In genomic region chr13:102957508-102958272, GRCm38 (mm10) we compare ENCODE assay signal across 8 mouse cellular contexts.
DNase-seq lines count a peak whose midpoint lies in the region; ATAC-seq and TF ChIP-seq lines count a peak whose summit lies in the region.

No protein-coding gene starts in this region.

- no peak for TF ChIP-seq CTCF in heart, postnatal 0 days (IDR thresholded peaks at IDR 0.05; ENCODE audit: low read depth)

- peak overlapping the region; percentile 56 for H3K4me3 ChIP-seq in heart, embryonic 10.5 days
- peak overlapping the region; percentile 52 for H3K4me3 ChIP-seq in brown adipose tissue, adult 24 weeks (ENCODE audit: insufficient read depth, low read depth, low read length)
- H3K4me3 ChIP-seq in heart, postnatal 0 days (ENCODE audit: low read depth, low read length): peak overlapping the region; percentile 49
- peak overlapping the region; percentile 34 for H3K4me3 ChIP-seq in neural tube, embryonic 13.5 days

- no peaks in the 10 kb centered on the region for H3K27me3 ChIP-seq in heart, embryonic 10.5 days (ENCODE audit: insufficient read depth, poor library complexity, severe bottlenecking)
- H3K27me3 ChIP-seq in heart, postnatal 0 days (ENCODE audit: control insufficient read depth, insufficient read depth, low read length): no peaks in the 10 kb centered on the region
- no peaks in the 10 kb centered on the region for H3K27me3 ChIP-seq in neural tube, embryonic 13.5 days

- H3K4me1 ChIP-seq in heart, embryonic 10.5 days: peaks cover 33% of the 10 kb centered on the region
- H3K4me1 ChIP-seq in brown adipose tissue, adult 24 weeks (ENCODE audit: control insufficient read depth, insufficient read depth, insufficient read length, low read length): no peaks in the 10 kb centered on the region
- H3K4me1 ChIP-seq in heart, postnatal 0 days (ENCODE audit: control insufficient read depth, insufficient read depth): peaks cover 31% of the 10 kb centered on the region
- peaks cover 14% of the 10 kb centered on the region for H3K4me1 ChIP-seq in neural tube, embryonic 13.5 days (replicated peaks)

- ATAC-seq in heart, postnatal 0 days (ENCODE audit: insufficient read depth, low read depth): peak; percentile 85
- ATAC-seq in neural tube, embryonic 13.5 days (ENCODE audit: low read depth): peak; percentile 86

- H3K4me2 ChIP-seq in heart, postnatal 0 days (ENCODE audit: low read depth, low read length): peak overlapping the region; percentile 62
- peak overlapping the region; percentile 59 for H3K4me2 ChIP-seq in neural tube, embryonic 13.5 days

- 5% methylated on average over 15 of the region's 15 CpGs for WGBS in heart, embryonic 10.5 days
- WGBS in heart, postnatal 0 days: 4% methylated on average over 15 of the region's 15 CpGs
- WGBS in neural tube, embryonic 13.5 days: 2% methylated on average over 15 of the region's 15 CpGs

- peak; percentile 92 for DNase-seq in heart, embryonic 10.5 days (ENCODE audit: low spot score)
- DNase-seq in heart, adult 11 months: no peak
- peak; percentile 87 for DNase-seq in heart, postnatal 0 days (ENCODE audit: low spot score)
- DNase-seq in layer of hippocampus, postnatal 36 days: peak; percentile 25 to 60
- no peak for DNase-seq in spleen, adult 12 weeks (ENCODE audit: low spot score)
- DNase-seq in cerebellum, adult 8-10 months: no peak

- H3K9me3 ChIP-seq in heart, embryonic 10.5 days: no peaks in the 10 kb centered on the region
- H3K9me3 ChIP-seq in heart, postnatal 0 days (replicated peaks; ENCODE audit: control insufficient read depth, low read length): no peaks in the 10 kb centered on the region
- no peaks in the 10 kb centered on the region for H3K9me3 ChIP-seq in neural tube, embryonic 13.5 days

- no peaks in the 10 kb centered on the region for H3K36me3 ChIP-seq in heart, embryonic 10.5 days
- no peaks in the 10 kb centered on the region for H3K36me3 ChIP-seq in heart, postnatal 0 days (replicated peaks; ENCODE audit: control insufficient read depth, insufficient read depth, low read length)
- H3K36me3 ChIP-seq in neural tube, embryonic 13.5 days: no peaks in the 10 kb centered on the region

- peak overlapping the region; percentile 46 for H3K9ac ChIP-seq in heart, postnatal 0 days (replicated peaks; ENCODE audit: low read depth, low read length)
- peak overlapping the region; percentile 65 for H3K9ac ChIP-seq in neural tube, embryonic 13.5 days

- H3K27ac ChIP-seq in heart, embryonic 10.5 days: peak overlapping the region; percentile 86
- no peak overlapping the region for H3K27ac ChIP-seq in brown adipose tissue, adult 24 weeks (replicated peaks; ENCODE audit: low read depth, low read length)
- peak overlapping the region; percentile 83 for H3K27ac ChIP-seq in heart, postnatal 0 days (ENCODE audit: low read depth)
- peak overlapping the region; percentile 62; the same call in 1 of the 2 replicates for H3K27ac ChIP-seq in neural tube, embryonic 13.5 days (replicated peaks)

- no peak for TF ChIP-seq EP300 in heart, postnatal 0 days (IDR thresholded peaks at IDR 0.05; ENCODE audit: low read depth)

Comparison
In these comparisons a context has a peak if more than half of its experiments do, and no peak if none do; other contexts are left out.
1. DNase-seq: peak in heart, embryonic 10.5 days (single experiment), heart, postnatal 0 days (single experiment) and layer of hippocampus, postnatal 36 days (2 of 2); none in heart, adult 11 months (single experiment), spleen, adult 12 weeks (single experiment) and cerebellum, adult 8-10 months (single experiment).
2. Peak in every context shown above with its lines, with median percentiles within 50 percentile points of each other: H3K4me3 ChIP-seq.